Mouse (Mus musculus) erythroblast, embryonic 14.5 days (primary cell): ENCODE results near the gene Hjurp. TPM values are rescaled to one million over a fixed set of nuclear protein-coding genes. Genes with fewer than 3 reads are reported as not detected.

Source experiments
- H3K27me3 ChIP-seq: 2 replicates; pipeline ENCODE4 v1.6.1; 2012; ENCODE audit warnings: inconsistent platforms; ENCODE audit not compliant: control insufficient read depth
- H3K36me3 ChIP-seq: 2 replicates; pipeline ENCODE4 v1.6.1; 2012; ENCODE audit warnings: mild to moderate bottlenecking, inconsistent platforms; ENCODE audit not compliant: control insufficient read depth
- H3K4me1 ChIP-seq: 2 replicates; pipeline ENCODE4 v1.6.1; 2012; ENCODE audit warnings: inconsistent platforms; ENCODE audit not compliant: control insufficient read depth
- H3K4me3 ChIP-seq: replicated peaks from 2 replicates; pipeline ENCODE3; 2012; ENCODE audit warnings: moderate library complexity, mild to moderate bottlenecking, inconsistent platforms
- H3K9me3 ChIP-seq: 2 replicates; pipeline ENCODE4 v1.6.1; 2012; ENCODE audit warnings: low read length, inconsistent platforms, mixed read lengths; ENCODE audit not compliant: control insufficient read depth
- GATA1 ChIP-seq: IDR thresholded peaks from 2 replicates; pipeline ENCODE4 v1.6.1; 2012; ENCODE audit warnings: low read length, inconsistent platforms, mixed read lengths
- TAL1 ChIP-seq: IDR thresholded peaks from 3 replicates; pipeline ENCODE4 v1.6.1; 2012; ENCODE audit warnings: low read length, inconsistent platforms, mixed read lengths
- polyA plus RNA-seq: library from polyadenylated mRNA; stranded (reverse); fragments of >175 nt; gene quantifications from 2 replicates; pipeline ENCODE4 v1.2.3, GENCODE M21; 2012

Hjurp gene
- polyA plus RNA-seq, 1 experiment, result 2.2 TPM

- TF ChIP-seq TAL1 (no peak), GATA1 (no peak)
- peaks cover 37% of the 10 kb centered on the region for H3K9me3 ChIP-seq
These were observed 22.0 kb downstream of the Hjurp start for GRCm38 (mm10) chr1:88255466-88255857.

DNA sequence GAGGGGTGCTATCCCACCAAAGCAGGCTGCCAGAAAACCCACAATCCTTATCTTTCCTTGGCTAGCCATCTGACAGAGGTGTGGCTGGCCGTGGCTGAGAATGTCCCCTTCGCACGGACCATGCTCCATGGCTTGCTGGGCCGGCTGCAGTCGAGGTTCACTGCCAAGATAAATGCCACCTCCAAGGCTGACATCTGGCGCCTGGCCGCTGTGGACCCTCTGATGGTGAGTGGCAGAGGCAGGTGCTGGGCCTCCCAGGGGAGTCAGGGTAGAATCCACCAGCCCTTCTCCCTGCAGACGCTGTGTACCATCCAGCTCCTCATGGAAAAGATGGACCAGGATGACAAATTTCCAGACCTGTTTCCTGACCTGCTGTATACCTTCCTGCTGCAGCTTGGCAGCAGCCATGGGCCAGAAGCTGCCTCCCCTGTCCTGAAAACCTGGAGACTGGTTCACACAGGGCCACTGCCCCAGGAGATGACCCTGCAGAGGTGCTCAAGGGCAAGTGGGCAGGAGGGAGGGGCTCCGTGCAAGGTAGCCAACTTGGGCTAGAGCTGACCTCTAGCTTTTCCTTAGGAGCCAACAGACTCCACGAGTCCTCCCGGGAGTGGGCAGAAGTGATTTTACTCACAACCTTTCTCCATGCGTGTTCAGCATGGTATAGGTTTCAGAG lies 22.5 kb downstream of the Hjurp start:
- no peak for TF ChIP-seq GATA1
- no peak for TF ChIP-seq TAL1
- H3K9me3 ChIP-seq, result peaks cover 42% of the 10 kb centered on the region
- peaks cover 8% of the 10 kb centered on the region for H3K36me3 ChIP-seq
- H3K4me1 ChIP-seq, result peaks cover 7% of the 10 kb centered on the region
- 0 out of 2 replicates have a peak, but pooled peaks cover 2% of the 10 kb centered on the region for H3K27me3 ChIP-seq
- no peak overlapping the region for H3K4me3 ChIP-seq

More at GRCm38 (mm10) chr1:88255466-88255857, 22.0 kb downstream of the Hjurp start:
- Histone ChIP-seq H3K27me3 (0 out of 2 replicates have a peak, but pooled peaks cover 2% of the 10 kb centered on the region), H3K36me3 (peaks cover 14% of the 10 kb centered on the region), H3K4me1 (peaks cover 9% of the 10 kb centered on the region), H3K4me3 (no peak overlapping the region)

- Histone ChIP-seq H3K27me3 (0 out of 2 replicates have a peak, but pooled peaks cover 2% of the 10 kb centered on the region), H3K9me3 (peaks cover 55% of the 10 kb centered on the region), H3K4me3 (no peak overlapping the region), H3K4me1 (no peaks in the 10 kb centered on the region), H3K36me3 (no peaks in the 10 kb centered on the region)
- TF ChIP-seq TAL1, result no peak
- TF ChIP-seq GATA1, result no peak
These were observed 23.9 kb downstream of the Hjurp start for GRCm38 (mm10) chr1:88253540-88253939.

- no peak for TF ChIP-seq TAL1
- TF ChIP-seq GATA1, result no peak
- Histone ChIP-seq H3K4me3 (no peak overlapping the region), H3K27me3 (0 out of 2 replicates have a peak, but pooled peaks cover 2% of the 10 kb centered on the region), H3K9me3 (peaks cover 60% of the 10 kb centered on the region), H3K36me3 (no peaks in the 10 kb centered on the region), H3K4me1 (no peaks in the 10 kb centered on the region)
These were observed 24.3 kb downstream of the Hjurp start for GRCm38 (mm10) chr1:88253106-88253505.

DNA sequence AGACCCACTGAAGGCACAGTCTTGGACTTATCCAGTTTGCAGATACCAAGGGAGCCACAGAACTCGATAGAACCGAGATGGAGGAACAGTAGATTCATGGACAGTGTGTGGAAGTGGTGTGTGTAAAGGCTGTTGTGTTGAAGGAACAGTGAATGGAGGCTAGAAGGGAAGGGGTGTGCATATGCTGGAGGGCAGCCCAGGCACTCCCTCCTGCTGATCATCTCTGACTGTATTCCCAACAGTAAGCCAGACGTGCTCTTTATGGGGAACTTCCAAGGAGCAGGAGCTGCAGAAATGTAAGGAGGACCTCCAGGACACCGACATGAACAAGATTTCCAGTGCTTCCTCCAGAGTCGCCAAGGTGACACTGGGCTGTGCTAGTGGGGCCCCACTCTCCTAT lies 27.4 kb downstream of the Hjurp start:
- TF ChIP-seq GATA1 (no peak), TAL1 (no peak)
- H3K4me1 ChIP-seq, result no peaks in the 10 kb centered on the region
- H3K9me3 ChIP-seq, result peaks cover 66% of the 10 kb centered on the region
- no peaks in the 10 kb centered on the region for H3K36me3 ChIP-seq
- H3K4me3 ChIP-seq, result no peak overlapping the region
- H3K27me3 ChIP-seq, result peaks cover 2% of the 10 kb centered on the region; the same call in 1 of the 2 replicates

- TF ChIP-seq GATA1 (no peak), TAL1 (no peak)
- Histone ChIP-seq H3K4me3 (no peak overlapping the region), H3K27me3 (peaks cover 2% of the 10 kb centered on the region; the same call in 1 of the 2 replicates), H3K9me3 (peaks cover 65% of the 10 kb centered on the region), H3K36me3 (no peaks in the 10 kb centered on the region), H3K4me1 (no peaks in the 10 kb centered on the region)
These were observed 27.8 kb downstream of the Hjurp start for GRCm38 (mm10) chr1:88249596-88249995.

DNA sequence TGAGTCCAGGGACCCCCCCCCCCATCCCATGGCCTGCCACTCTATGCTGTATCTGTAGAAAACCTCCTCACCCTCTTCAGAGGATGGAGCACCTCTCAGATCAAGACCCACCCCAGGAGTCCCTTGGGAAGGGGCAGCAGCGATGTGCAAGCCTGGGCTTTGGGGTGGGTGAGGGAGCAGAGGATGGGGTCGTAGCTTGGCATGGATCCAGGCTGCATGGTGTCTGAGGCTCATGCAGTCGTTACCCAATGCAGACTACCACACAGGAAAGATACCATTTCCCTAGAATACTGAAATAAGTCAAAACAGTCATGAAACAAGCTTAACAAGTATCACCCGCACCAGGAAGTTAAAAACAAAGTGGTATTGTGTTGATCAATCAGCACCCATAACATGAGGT lies 28.8 kb downstream of the Hjurp start:
- TF ChIP-seq TAL1, result no peak
- TF ChIP-seq GATA1, result no peak
- no peaks in the 10 kb centered on the region for H3K4me1 ChIP-seq
- H3K36me3 ChIP-seq, result no peaks in the 10 kb centered on the region
- no peak overlapping the region for H3K4me3 ChIP-seq
- peaks cover 2% of the 10 kb centered on the region; the same call in 1 of the 2 replicates for H3K27me3 ChIP-seq
- peaks cover 71% of the 10 kb centered on the region for H3K9me3 ChIP-seq

- peaks cover 70% of the 10 kb centered on the region for H3K9me3 ChIP-seq
- H3K36me3 ChIP-seq, result no peaks in the 10 kb centered on the region
- no peak for TF ChIP-seq GATA1
- H3K4me1 ChIP-seq, result no peaks in the 10 kb centered on the region
- H3K27me3 ChIP-seq, result peaks cover 2% of the 10 kb centered on the region; the same call in 1 of the 2 replicates
- H3K4me3 ChIP-seq, result no peak overlapping the region
These were observed 29.8 kb downstream of the Hjurp start for GRCm38 (mm10) chr1:88247660-88248059.

DNA sequence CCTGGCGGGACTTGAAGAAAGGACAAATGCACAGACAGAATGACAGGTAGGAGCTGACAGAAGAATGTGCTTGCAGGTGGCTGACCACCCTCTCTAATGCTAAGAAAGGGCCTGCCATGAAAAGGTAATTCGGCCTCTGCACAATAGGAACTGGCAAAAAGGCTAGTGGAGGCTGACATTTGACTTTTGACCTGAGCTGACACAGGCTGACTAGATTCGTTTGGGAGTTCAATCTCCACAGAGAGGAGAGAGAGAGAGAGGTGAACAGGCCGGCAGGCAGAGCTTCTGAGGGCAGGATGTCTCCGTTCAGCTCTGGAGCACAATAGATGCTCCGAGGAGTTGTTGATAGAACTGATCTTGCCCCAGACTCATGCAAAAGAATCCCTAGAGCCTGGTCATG lies 31.0 kb downstream of the Hjurp start:
- Histone ChIP-seq H3K27me3 (no peaks in the 10 kb centered on the region; the same call in 1 of the 2 replicates), H3K4me1 (no peaks in the 10 kb centered on the region), H3K36me3 (no peaks in the 10 kb centered on the region), H3K9me3 (peaks cover 70% of the 10 kb centered on the region), H3K4me3 (no peak overlapping the region)
- TF ChIP-seq TAL1 (no peak), GATA1 (no peak)
